Mouse (Mus musculus): ENCODE measurements at regions not wholly inside any gene's neighbourhood (a gene's known extent, or its start where the extent isn't known, plus 50 kb on each side); places are given as distances from the start of the nearest gene placed in this dataset.

DNA sequence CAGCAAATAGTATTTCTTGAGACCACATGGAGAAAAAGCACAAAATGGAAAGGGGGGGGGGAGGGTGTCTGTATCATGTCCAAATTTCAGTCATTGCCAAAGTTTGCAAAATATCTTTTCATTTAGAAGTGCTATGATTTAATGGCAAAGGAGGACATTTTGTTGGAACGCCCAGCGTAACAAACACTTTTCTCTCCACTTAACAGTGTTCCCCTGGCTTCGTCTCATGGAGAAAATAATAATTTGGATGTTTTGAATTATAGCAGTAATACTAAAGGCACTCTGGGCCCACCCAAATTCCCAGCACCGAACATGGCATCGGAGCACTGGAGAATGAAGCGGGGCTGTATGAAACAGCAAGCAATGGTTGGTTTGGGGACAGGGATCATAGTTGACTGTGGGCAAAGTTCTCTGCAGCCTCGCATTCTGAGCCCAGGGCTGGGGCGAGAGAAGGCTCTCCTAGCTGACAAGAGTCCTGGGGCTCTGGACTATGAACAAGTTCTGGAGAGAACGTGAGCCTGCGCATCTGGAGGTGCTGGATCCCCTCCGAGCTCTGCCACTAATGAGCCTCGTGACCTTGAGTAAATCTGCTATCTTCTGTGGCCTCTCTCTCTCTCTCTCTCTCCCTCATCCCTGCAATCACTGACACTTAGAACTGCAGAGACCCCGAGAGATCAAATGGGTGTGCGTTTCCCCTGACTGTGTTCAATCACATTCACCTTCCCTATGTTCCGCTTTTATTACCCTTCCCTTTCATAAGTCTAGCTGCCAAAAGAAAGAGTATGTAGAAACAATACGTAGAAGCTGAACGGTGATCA, 586.5 kb upstream of the Clint1 start:
- 73% methylated on average over 17 of the region's 17 CpGs for WGBS
- DNase-seq, result no peak
- TF ChIP-seq CTCF (IDR thresholded peaks at IDR 0.05; ENCODE audit: insufficient read depth, low read length) (no peak), POLR2A (IDR thresholded peaks at IDR 0.05; ENCODE audit: borderline replicate concordance, extremely low read depth, low read depth, low read length) (no peak)
- H3K4me1 ChIP-seq (ENCODE audit: control insufficient read depth, insufficient read depth, low read length), result no peaks in the 10 kb centered on the region; the same call in 1 of the 2 replicates
- no peak overlapping the region for H3K4me3 ChIP-seq (replicated peaks; ENCODE audit: extremely low read depth, low read depth, low read length)

DNA sequence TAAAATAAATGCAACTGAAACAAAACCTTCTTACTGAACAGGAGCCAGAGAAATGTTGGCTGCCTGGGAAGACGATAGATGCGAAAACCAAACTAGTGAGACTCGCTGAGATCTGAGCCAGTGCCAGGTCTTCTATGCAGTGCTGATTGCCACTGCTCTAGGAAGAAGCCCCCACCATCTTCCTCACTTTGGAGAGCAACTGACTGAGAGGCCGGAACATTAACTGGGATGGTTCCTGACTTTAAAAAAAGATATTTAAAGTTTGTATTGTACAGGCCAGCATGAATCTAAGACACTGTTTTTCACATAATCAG, 585.9 kb upstream of the Clint1 start:
- WGBS, result 57% methylated on average over 4 of the region's 4 CpGs
- no peak for DNase-seq
- TF ChIP-seq CTCF (IDR thresholded peaks at IDR 0.05; ENCODE audit: insufficient read depth, low read length) (no peak), POLR2A (IDR thresholded peaks at IDR 0.05; ENCODE audit: borderline replicate concordance, extremely low read depth, low read depth, low read length) (no peak)

DNA sequence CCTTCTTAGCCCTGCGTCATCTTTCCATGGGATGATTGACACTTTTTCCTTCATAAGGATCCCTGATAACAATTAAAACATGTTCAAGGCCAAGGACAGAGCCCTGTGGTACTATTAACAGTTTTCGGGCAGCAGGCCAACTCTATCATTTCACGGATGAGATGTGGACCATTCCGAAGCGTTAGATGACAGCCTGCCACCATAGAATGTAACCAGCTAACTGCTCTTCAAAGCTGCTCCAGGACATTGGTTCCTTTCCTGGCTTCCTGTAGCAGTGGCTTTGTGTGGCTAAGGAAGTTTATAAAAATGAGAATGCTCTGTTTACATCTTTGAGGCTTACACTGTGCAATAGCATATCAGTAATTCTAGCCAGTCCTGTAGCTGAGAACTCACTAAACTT, 582.6 kb upstream of the Clint1 start:
- TF ChIP-seq CTCF (IDR thresholded peaks at IDR 0.05; ENCODE audit: insufficient read depth, low read length), result no peak
- TF ChIP-seq POLR2A (IDR thresholded peaks at IDR 0.05; ENCODE audit: borderline replicate concordance, extremely low read depth, low read depth, low read length), result no peak
- Histone ChIP-seq H3K4me1 (ENCODE audit: control insufficient read depth, insufficient read depth, low read length) (no peaks in the 10 kb centered on the region; the same call in 1 of the 2 replicates), H3K4me3 (replicated peaks; ENCODE audit: extremely low read depth, low read depth, low read length) (no peak overlapping the region)
- WGBS, result 51% methylated on average over 5 of the region's 5 CpGs
- no peak for DNase-seq

More for the DNA sequence above, 585.9 kb upstream of the Clint1 start:
- H3K4me1 ChIP-seq (ENCODE audit: control insufficient read depth, insufficient read depth, low read length), result no peaks in the 10 kb centered on the region; the same call in 1 of the 2 replicates
- no peak overlapping the region for H3K4me3 ChIP-seq (replicated peaks; ENCODE audit: extremely low read depth, low read depth, low read length)

DNA sequence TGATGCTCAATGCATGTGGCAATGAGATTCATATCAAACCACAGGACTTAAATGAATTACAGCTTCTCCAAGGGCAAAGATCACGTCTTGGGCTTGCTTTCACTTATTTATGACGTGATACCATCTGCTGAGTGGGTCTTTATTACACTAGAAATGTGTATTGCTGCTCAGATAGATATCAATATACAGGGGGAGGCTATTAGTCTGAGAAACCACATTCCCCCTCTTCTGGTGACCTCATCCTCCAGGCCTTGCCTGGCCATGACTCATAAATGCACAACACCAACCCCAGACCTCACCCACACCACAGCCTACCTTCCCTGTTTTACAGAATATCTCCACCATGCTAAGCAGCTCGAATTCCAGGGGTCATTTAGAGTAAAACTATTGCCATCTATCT, 580.6 kb upstream of the Clint1 start:
- Histone ChIP-seq H3K4me3 (replicated peaks; ENCODE audit: extremely low read depth, low read depth, low read length) (no peak overlapping the region), H3K4me1 (ENCODE audit: control insufficient read depth, insufficient read depth, low read length) (no peaks in the 10 kb centered on the region; the same call in 1 of the 2 replicates)
- no peak for DNase-seq
- 64% methylated on average over 3 of the region's 3 CpGs for WGBS
- TF ChIP-seq POLR2A (IDR thresholded peaks at IDR 0.05; ENCODE audit: borderline replicate concordance, extremely low read depth, low read depth, low read length), result no peak
- no peak for TF ChIP-seq CTCF (IDR thresholded peaks at IDR 0.05; ENCODE audit: insufficient read depth, low read length)

DNA sequence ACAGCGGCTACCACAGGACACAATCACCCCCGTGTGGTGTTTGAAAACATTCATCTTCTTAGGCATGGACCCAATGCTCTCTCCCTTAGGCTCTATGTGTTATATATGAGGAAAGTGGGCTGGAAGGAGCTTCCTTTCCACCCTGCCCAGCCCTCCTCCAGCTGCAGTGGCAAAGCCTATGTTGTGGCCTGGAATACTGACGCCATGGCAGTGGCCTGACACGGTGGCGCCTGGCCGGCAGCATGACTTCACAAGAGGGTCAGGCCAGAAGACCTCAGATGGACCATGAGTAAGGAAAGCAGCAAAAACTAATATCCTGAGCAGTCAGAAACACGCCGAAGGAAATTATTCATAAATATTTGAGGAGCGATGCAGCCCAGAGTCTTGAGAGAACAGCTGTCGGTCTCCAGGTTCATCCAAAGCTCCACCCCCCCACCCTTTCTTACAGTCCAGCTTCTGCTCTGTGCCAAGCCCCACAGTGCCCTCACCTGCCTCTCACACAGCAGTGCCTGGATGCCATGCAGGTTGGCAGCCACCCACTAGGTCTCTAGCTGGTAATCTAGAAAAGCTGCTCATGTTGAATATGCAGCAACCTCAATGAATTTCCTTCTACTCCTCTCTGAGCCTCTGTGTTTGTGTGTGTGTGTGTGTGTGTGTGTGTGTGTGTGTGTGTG, 577.3 kb upstream of the Clint1 start:
- WGBS, result 65% methylated on average over 10 of the region's 10 CpGs
- DNase-seq, result no peak
- no peak overlapping the region for H3K4me3 ChIP-seq (replicated peaks; ENCODE audit: extremely low read depth, low read depth, low read length)

DNA sequence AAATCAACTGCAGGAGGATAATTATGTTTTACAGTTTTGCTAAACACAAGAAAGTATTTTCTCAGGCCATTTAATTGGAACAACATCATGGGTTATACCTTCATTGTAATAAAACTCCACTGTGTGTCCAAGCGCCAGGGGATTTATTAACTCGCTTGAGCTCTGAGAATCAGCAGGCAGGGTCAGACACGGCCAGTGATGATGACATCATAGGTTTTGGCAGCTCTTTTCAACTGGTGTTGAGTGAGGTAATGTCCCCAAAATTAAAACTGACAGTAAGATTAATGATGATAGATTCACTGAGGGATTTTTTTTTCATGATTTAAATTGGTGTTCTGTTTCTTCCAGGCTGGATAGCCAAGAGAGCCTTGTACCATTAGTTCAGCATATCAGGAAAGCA, 576.7 kb upstream of the Clint1 start:
- WGBS, result 53% methylated on average over 3 of the region's 3 CpGs
- TF ChIP-seq POLR2A (IDR thresholded peaks at IDR 0.05; ENCODE audit: borderline replicate concordance, extremely low read depth, low read depth, low read length), result no peak
- no peak for TF ChIP-seq CTCF (IDR thresholded peaks at IDR 0.05; ENCODE audit: insufficient read depth, low read length)
- no peak overlapping the region for H3K4me3 ChIP-seq (replicated peaks; ENCODE audit: extremely low read depth, low read depth, low read length)
- H3K4me1 ChIP-seq (ENCODE audit: control insufficient read depth, insufficient read depth, low read length), result no peaks in the 10 kb centered on the region
- DNase-seq, result no peak

More for the DNA sequence above, 577.3 kb upstream of the Clint1 start:
- TF ChIP-seq CTCF (IDR thresholded peaks at IDR 0.05; ENCODE audit: insufficient read depth, low read length), result no peak
- no peak for TF ChIP-seq POLR2A (IDR thresholded peaks at IDR 0.05; ENCODE audit: borderline replicate concordance, extremely low read depth, low read depth, low read length)
- no peaks in the 10 kb centered on the region for H3K4me1 ChIP-seq (ENCODE audit: control insufficient read depth, insufficient read depth, low read length)

DNA sequence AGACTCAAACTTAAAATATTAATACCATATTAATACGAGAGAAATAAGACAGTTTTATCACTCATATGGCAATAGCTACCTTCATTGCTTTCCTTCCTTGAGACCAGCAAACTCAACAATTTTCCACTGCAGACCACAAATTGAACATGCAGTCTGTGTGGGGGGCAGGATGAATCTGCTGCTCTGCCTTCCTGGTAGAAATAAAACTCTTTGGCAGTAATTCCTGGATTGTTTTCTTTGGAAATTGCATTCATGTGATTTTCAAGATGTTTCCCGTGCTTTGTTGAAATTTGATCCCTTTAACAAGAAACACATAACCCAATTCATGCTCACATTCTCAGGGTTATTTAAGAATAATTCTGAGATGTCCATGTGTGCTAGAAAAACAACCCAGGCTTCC, 555.1 kb upstream of the Clint1 start:
- no peak for TF ChIP-seq CTCF (IDR thresholded peaks at IDR 0.05; ENCODE audit: insufficient read depth, low read length)
- no peak for TF ChIP-seq POLR2A (IDR thresholded peaks at IDR 0.05; ENCODE audit: borderline replicate concordance, extremely low read depth, low read depth, low read length)
- no peak for DNase-seq
- Histone ChIP-seq H3K4me3 (replicated peaks; ENCODE audit: extremely low read depth, low read depth, low read length) (no peak overlapping the region), H3K4me1 (ENCODE audit: control insufficient read depth, insufficient read depth, low read length) (no peaks in the 10 kb centered on the region)
- 61% methylated on average over 2 of the region's 2 CpGs for WGBS

DNA sequence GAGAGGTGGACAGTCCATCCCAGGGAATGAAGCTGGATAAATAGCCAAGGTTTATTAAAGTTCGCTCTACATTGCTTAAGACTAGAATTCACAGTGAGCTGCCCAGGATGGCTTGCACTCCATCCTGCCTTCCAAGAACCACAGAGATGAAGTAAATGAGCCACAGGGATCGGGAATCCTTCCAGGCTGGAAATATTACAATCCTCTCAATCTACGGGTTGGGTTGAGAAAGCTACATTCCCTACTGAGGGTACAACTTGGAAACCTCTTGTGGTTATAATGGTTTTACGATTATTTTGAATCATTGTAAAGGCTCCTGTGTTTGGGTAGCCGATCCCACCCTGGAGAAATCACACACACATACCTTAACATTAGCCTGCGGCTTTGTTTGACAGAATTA, 539.9 kb upstream of the Clint1 start:
- WGBS, result 87% methylated on average over 6 of the region's 6 CpGs
- TF ChIP-seq POLR2A (IDR thresholded peaks at IDR 0.05; ENCODE audit: borderline replicate concordance, extremely low read depth, low read depth, low read length) (no peak), CTCF (IDR thresholded peaks at IDR 0.05; ENCODE audit: insufficient read depth, low read length) (no peak)
- no peak for DNase-seq
- no peaks in the 10 kb centered on the region for H3K4me1 ChIP-seq (ENCODE audit: control insufficient read depth, insufficient read depth, low read length)
- no peak overlapping the region for H3K4me3 ChIP-seq (replicated peaks; ENCODE audit: extremely low read depth, low read depth, low read length)

DNA sequence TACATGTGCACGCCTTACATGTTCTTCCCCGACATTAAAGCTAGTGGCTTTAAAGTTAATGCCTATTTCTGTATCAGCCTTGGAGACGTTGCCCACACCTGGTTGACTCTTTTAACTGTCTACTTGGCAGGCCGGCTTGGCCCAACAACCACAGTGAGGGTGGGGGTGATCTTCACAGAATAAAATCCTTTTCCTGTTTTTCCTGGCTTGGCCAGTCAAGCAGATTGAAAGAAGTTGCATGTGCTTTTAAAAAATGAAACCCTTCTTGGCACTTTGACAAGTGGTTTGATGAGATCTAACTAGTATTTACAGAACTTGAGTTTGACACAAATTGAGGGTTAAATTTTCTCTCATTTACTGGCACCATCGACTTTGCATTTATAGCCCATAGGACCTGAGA, 528.1 kb upstream of the Clint1 start:
- 66% methylated on average over 5 of the region's 5 CpGs for WGBS
- no peaks in the 10 kb centered on the region for H3K4me1 ChIP-seq (ENCODE audit: control insufficient read depth, insufficient read depth, low read length)
- TF ChIP-seq POLR2A (IDR thresholded peaks at IDR 0.05; ENCODE audit: borderline replicate concordance, extremely low read depth, low read depth, low read length), result no peak
- no peak for TF ChIP-seq CTCF (IDR thresholded peaks at IDR 0.05; ENCODE audit: insufficient read depth, low read length)
- no peak for DNase-seq
- no peak overlapping the region for H3K4me3 ChIP-seq (replicated peaks; ENCODE audit: extremely low read depth, low read depth, low read length)

DNA sequence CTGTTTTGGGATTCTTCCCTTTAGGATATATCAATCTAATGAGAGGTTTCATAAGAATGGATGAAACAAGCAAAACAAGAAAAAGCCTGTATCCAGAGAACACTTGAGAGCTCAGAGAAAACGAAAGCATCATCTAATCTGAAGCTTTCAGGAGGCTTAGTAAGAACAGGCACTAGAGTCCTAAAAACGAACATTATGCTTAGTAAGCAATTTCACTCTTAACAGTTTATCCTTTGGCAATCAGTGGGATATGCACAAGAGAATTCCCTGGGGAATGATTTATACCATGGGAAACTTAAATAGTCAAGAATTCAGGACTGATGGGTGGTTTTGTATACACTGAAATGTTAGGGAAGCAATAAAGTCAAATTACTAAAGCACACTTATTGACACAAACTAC, 521.5 kb upstream of the Clint1 start:
- TF ChIP-seq CTCF (IDR thresholded peaks at IDR 0.05; ENCODE audit: insufficient read depth, low read length), result no peak
- TF ChIP-seq POLR2A (IDR thresholded peaks at IDR 0.05; ENCODE audit: borderline replicate concordance, extremely low read depth, low read depth, low read length), result no peak
- no peak overlapping the region for H3K4me3 ChIP-seq (replicated peaks; ENCODE audit: extremely low read depth, low read depth, low read length)
- no peak for DNase-seq
- 66% methylated on average over 2 of the region's 2 CpGs for WGBS
- H3K4me1 ChIP-seq (ENCODE audit: control insufficient read depth, insufficient read depth, low read length), result no peaks in the 10 kb centered on the region

Data from lung, adult 2 months (tissue).